Comparison of ENCODE assay signal across 17 mouse cellular contexts in genomic region chr9:13906736-13907135, GRCm38 (mm10).
"Had no signal": no experiment of that assay in that cellular context is flagged by ENCODE, and none has a peak within 500 bp of the region (broad histone marks: within the 10 kb centered on the region; RNA-seq: fewer than 3 reads in every experiment).

No protein-coding gene starts in this region.

- H3K27me3 ChIP-seq: neural tube, embryonic 13.5 days; neural tube, embryonic 15.5 days; stomach, embryonic 15.5 days had no signal

- H3K4me2 ChIP-seq: neural tube, embryonic 12.5 days; neural tube, embryonic 13.5 days; neural tube, embryonic 15.5 days; stomach, embryonic 15.5 days had no signal

- H3K9me3 ChIP-seq: neural tube, embryonic 12.5 days; neural tube, embryonic 13.5 days; neural tube, embryonic 15.5 days; stomach, embryonic 15.5 days had no signal

- H3K4me1 ChIP-seq: neural tube, embryonic 12.5 days; neural tube, embryonic 13.5 days; neural tube, embryonic 15.5 days; stomach, embryonic 15.5 days had no signal

- DNase-seq: retina, postnatal 1 day; right cerebral cortex, adult 18-20 months; right cerebral cortex, postnatal 14 days; right cerebral cortex, postnatal 25 days; right cerebral cortex, postnatal 4 days; spleen, adult 18-20 months; thymus, adult 18-20 months; thymus, adult 2 months; thymus, postnatal 14 days; thymus, postnatal 25 days; thymus, postnatal 36 days; thymus, postnatal 4 days had no signal

- H3K4me3 ChIP-seq: neural tube, embryonic 12.5 days; neural tube, embryonic 13.5 days; neural tube, embryonic 15.5 days; stomach, embryonic 15.5 days had no signal

- H3K27ac ChIP-seq: neural tube, embryonic 12.5 days; neural tube, embryonic 13.5 days; neural tube, embryonic 15.5 days; stomach, embryonic 15.5 days; stomach, postnatal 0 days had no signal

- H3K9ac ChIP-seq: neural tube, embryonic 12.5 days; neural tube, embryonic 13.5 days; neural tube, embryonic 15.5 days; stomach, embryonic 15.5 days had no signal

- H3K36me3 ChIP-seq: neural tube, embryonic 12.5 days; neural tube, embryonic 13.5 days; neural tube, embryonic 15.5 days; stomach, embryonic 15.5 days had no signal
